Mouse (Mus musculus): Measurements from ENCODE around the gene Unc50. TPM values are rescaled to one million over a fixed set of nuclear protein-coding genes. Genes with fewer than 3 reads are reported as not detected.
A peak's percentile ranks its signal among the peaks of the same experiment; 100 is the strongest.

The Unc50 gene
- total and polyA plus RNA-seq, 3 experiments: 61.8 to 609 (median 62.3) TPM

DNA sequence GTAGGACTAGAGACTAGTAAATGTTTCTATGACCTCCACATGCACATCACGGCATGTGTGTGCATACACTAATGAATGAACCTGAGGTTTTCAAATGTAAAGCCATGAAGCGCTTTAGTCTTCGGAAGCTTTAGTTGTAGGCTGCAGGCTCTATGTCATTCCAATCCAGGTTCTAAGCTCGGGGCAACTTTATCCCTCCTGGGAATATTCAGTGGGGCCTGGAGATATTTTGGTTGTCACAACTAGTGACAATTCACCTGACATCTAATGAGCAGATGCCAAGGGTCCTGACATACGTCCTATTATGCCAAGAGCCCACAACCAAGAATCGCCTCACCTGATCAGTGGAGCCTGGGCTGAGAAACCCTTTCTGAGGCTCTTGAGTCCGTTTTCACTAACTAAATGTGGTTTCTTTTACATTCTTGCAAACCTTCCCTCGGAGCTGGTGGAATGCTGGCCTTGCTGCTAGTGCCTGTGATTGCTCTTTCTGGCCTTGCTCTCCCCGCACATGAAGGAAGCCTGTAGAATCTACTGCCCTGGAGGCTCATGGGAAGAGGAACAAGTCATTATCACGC lies 35.0 kb downstream of the Unc50 start (continued):
- no peak for TF ChIP-seq MYB (IDR thresholded peaks at IDR 0.05; ENCODE audit: low read depth, low read length)
- no peak for TF ChIP-seq MAZ (IDR thresholded peaks at IDR 0.05; ENCODE audit: low read depth, low read length)
- no peak for TF ChIP-seq USF2 (IDR thresholded peaks at IDR 0.05; ENCODE audit: borderline replicate concordance in 1 of 2, insufficient read depth in 1 of 2, low read depth in 1 of 2, low read length in 2 of 2)
- TF ChIP-seq POLR2AphosphoS2 (IDR thresholded peaks at IDR 0.05; ENCODE audit: low read length): peak; percentile 58; the same call in 1 of the 2 replicates
- no peak for TF ChIP-seq MAFK (IDR thresholded peaks at IDR 0.05; ENCODE audit: borderline replicate concordance, low read depth, low read length)
- TF ChIP-seq CHD2 (IDR thresholded peaks at IDR 0.05; ENCODE audit: low read length): no peak
- TF ChIP-seq KAT2A (conservative IDR thresholded peaks at IDR 0.05; ENCODE audit: low read depth, low read length): no peak

GRCm38 (mm10) chr1:37466322-37466995 lies 36.5 kb downstream of the Unc50 start:
- Histone ChIP-seq H3K9ac (ENCODE audit: control insufficient read depth, low read depth, low read length, poor library complexity, severe bottlenecking) (peak overlapping the region; percentile 34), H3K79me2 (ENCODE audit: control insufficient read depth, insufficient read depth, low read length, poor library complexity) (no peaks in the 10 kb centered on the region), H3K9me3 (replicated peaks; ENCODE audit: insufficient read depth, low read length) (no peaks in the 10 kb centered on the region), H3K4me1 (ENCODE audit: control insufficient read depth in 1 of 2, insufficient read depth in 2 of 2, low read length in 2 of 2) (peaks cover 8 to 14% of the 10 kb centered on the region in 2 experiments), H3K27ac (ENCODE audit: control insufficient read depth, low read depth, low read length) (peak overlapping the region; percentile 33; the same call in 1 of the 2 replicates), H3K4me3 (ENCODE audit: control insufficient read depth in 1 of 2, insufficient read depth in 1 of 2, low read depth in 2 of 2, low read length in 2 of 2) (peak overlapping the region in 1 of 2 experiments; percentile 13; a peak in 1 of 4 replicates), H3K27me3 (ENCODE audit: control insufficient read depth in 1 of 2, insufficient read depth in 2 of 2, low read length in 2 of 2) (no peaks in the 10 kb centered on the region), H3K36me3 (ENCODE audit: control insufficient read depth in 1 of 2, insufficient read depth in 2 of 2, low read length in 2 of 2) (peaks cover 0 to 8% of the 10 kb centered on the region in 2 experiments; a peak in 2 of 4 replicates)
- peak; percentile 63 for DNase-seq (ENCODE audit: low read depth, low spot score)
- TF ChIP-seq BHLHE40 (IDR thresholded peaks at IDR 0.05; ENCODE audit: borderline replicate concordance, low read depth, low read length) (no peak), MYB (IDR thresholded peaks at IDR 0.05; ENCODE audit: low read depth, low read length) (no peak), ELF1 (IDR thresholded peaks at IDR 0.05; ENCODE audit: low read depth, low read length) (no peak), MEF2A (IDR thresholded peaks at IDR 0.05; ENCODE audit: extremely low read depth, insufficient replicate concordance, low read depth, low read length, poor library complexity, severe bottlenecking) (no peak), MXI1 (IDR thresholded peaks at IDR 0.05; ENCODE audit: low read depth, low read length) (peak; percentile 78), ZNF384 (IDR thresholded peaks at IDR 0.05; ENCODE audit: low read depth, low read length) (no peak), ZKSCAN1 (IDR thresholded peaks at IDR 0.05; ENCODE audit: low read depth, low read length) (no peak), CHD2 (IDR thresholded peaks at IDR 0.05; ENCODE audit: low read length) (no peak), RAD21 (IDR thresholded peaks at IDR 0.05; ENCODE audit: low read depth, low read length) (peak; percentile 63), SMC3 (IDR thresholded peaks at IDR 0.05; ENCODE audit: low read depth, low read length) (peak; percentile 58), ZC3H11A (IDR thresholded peaks at IDR 0.05; ENCODE audit: low read depth, low read length) (peak; percentile 49), JUND (IDR thresholded peaks at IDR 0.05; ENCODE audit: low read depth, low read length) (no peak), GATA1 (IDR thresholded peaks at IDR 0.05; ENCODE audit: low read depth, low read length) (peak; percentile 66), SIN3A (IDR thresholded peaks at IDR 0.05; ENCODE audit: low read length) (peak; percentile 51; the same call in 1 of the 2 replicates), RCOR1 (IDR thresholded peaks at IDR 0.05; ENCODE audit: low read depth, low read length) (no peak), TBP (IDR thresholded peaks at IDR 0.05; ENCODE audit: low read depth, low read length) (peak; percentile 62; the same call in 1 of the 2 replicates), GABPA (IDR thresholded peaks at IDR 0.05; ENCODE audit: low read depth, low read length) (no peak), EP300 (IDR thresholded peaks at IDR 0.05; ENCODE audit: low read depth in 1 of 2, low read length in 2 of 2) (peak; percentile 48; a peak in 2 of 4 replicates), CTCF (IDR thresholded peaks at IDR 0.05 in 2 of 3, conservative IDR thresholded peaks at IDR 0.05 in 1 of 3; ENCODE audit: control insufficient read depth in 1 of 3, insufficient read depth in 1 of 3, low read depth in 2 of 3, low read length in 3 of 3, poor library complexity in 1 of 3, severe bottlenecking in 1 of 3) (peak; percentile 20 to 66 (median 32); a peak in 3 of 6 replicates), HCFC1 (IDR thresholded peaks at IDR 0.05; ENCODE audit: low read depth, low read length) (no peak)

Data from MEL (cell line).